Mouse (Mus musculus) cerebellum, postnatal 25 days (tissue): ENCODE data around the gene Plvap.

Source experiments
- DNase-seq, 2 experiments: peaks; one replicate each; pipeline ENCODE4 v3.0.0; 2021; ENCODE audit warnings: mixed read lengths in 2 of 2

The Plvap gene

DNA sequence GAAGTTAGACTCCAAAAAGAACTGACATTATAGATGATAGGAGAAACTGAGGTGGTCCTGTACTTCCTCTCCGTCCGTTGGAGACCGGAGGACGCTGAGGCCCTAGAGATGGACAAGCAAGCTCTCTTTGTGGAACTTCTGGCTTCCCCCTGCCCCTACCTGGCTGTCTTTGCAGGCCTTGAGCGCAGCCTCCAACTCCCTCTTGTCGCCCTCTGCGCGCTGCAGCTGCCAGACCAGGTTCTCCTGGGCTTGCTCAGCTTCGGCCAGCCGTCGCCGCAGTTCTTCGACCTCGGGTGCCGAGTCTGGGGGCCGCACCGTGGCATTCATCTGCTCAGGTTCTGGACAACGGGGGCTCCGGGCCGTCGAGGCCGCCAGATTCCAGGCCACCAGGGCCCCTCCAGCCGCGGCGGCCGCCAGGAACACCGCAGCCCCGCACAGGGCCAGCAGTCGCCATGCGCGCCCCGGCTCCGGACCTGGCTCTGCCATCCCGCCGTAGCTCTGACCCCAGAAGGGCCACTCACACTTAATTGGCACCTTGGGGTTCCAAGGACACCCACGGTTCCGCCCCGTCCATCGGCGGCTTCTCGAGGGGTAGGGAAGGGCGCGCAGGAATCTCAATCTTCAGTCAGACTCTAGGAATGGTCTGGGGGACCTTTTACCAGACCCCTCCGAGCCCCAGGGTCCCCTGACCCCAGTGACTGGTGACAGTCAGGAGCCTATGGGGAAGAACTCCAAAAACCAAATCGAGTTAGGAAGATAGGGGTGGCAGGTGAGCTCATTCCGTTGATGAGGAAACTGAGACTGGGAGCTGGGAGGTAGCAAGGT is 13.9 kb upstream of the Plvap start, which contains the start of gene Ccdc194:
Ccdc194 (minus strand) TSS at position 486 of the 825 bp plus-strand sequence.
- DNase-seq, result no peak

DNA sequence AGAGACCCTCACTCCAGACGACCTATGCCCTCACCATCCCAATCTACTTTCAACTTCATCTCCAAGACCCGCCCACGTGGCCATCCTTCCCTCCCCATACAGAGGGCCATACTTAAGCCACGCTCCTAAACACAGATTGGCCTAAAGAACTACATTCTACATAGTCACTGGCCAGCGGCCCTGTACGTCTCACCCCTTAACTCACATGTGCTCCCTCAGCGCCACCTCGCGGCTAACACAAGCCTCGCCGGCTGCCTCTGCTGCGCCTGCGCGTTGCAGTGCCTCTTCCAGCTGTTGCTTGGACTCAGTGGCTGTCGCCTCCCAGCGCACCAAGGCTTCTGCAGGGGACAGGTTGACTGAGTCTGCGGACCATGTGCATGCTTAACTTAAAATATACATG is 10.1 kb upstream of the Plvap start:
- DNase-seq, result peak; percentile 92 to 96

- DNase-seq, result peak; percentile 50 to 74
Observed at GRCm38 (mm10) chr8:71519037-71519825, 7.7 kb upstream of the Plvap start.

GRCm38 (mm10) chr8:71516786-71517185 is 5.2 kb upstream of the Plvap start:
- DNase-seq, result no peak

DNA sequence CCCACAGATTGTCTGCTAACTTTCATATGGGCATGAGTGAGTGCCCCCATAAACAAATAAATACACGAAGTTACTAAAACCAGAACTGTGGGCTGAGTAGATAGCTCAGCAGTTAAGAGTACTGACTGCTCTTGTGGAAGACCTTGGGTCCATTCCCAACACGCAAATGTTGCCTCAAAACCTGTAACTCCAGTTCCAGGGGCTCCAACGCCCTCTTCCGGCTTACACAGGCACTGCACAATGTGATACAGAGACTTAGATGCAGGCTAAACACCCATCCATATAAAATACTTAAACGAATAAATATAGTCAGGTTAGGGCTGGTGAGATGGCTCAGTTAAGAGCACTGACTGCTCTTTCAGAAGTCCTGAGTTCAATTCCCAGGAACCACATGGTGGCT is 3.5 kb upstream of the Plvap start:
- DNase-seq, result no peak

GRCm38 (mm10) chr8:71513018-71513754 is 1.6 kb upstream of the Plvap start:
- DNase-seq, result no peak

DNA sequence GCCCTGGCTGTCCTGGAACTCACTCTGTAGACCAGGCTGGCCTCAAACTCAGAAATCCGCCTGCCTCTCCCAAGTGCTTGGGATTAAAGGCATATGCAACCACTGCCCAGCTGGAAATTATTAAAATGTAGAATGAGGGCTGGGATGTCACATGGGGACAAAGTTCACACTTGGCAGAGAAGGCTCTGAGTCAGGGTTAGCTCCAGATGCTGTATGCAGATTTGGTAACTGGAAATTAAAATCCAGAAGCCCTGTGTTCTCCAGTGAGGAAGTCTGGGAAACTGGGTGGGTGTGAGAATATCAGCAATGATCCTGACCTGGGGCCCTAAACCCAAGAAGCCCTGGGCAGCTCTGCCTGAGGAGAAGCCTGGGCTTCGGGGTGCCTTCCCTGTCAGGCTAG is 2.2 kb downstream of the Plvap start:
- no peak for DNase-seq

DNA sequence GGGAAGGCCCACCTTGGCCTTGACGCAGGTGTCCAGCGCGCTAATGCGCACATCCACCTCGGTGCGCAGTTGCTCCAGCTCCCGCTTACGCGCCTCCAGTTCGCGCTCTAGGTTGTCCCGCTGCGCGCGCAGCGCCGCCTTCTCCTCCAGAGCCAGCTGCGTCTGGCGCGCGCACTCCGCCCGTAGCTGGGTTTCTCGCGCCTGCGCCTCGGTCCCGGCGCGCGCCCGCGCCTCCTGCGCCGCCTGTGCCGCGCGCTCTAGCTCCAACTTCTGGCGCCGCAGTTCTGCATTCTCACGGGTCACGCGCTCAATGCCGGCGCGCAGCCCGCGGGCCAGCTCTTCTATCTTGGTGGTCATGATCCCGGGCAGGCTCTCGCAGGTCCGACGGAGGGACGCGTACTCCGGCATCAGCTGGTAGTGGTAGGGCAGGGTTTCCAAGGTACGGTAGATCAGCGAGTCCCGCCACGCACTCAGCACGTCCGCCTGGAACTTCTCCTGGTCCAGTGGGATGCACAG is 3.9 kb downstream of the Plvap start:
- DNase-seq, result peak; percentile 80 to 89

GRCm38 (mm10) chr8:71505979-71506378 is 5.6 kb downstream of the Plvap start:
- DNase-seq, result peak; percentile 72 to 82

DNA sequence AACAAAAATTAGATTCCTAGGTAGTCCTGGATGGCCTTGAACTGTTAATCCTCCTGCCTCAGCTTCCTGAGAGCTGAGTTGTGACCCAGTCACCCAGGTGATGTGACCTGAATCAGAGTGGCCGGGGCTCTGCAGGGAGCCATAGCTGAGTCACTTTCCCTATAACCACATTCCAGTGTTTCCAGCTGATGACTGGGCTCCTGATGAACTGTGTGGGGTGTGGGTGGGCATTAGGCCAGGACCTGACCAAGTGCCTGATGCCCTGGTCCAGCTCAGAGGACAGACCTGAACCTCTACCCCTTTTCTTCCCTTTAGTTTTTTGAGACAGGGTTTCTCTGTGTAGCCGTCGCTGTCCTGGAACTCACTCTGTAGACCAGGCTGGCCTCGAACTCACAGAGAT is 6.2 kb downstream of the Plvap start:
- no peak for DNase-seq

DNA sequence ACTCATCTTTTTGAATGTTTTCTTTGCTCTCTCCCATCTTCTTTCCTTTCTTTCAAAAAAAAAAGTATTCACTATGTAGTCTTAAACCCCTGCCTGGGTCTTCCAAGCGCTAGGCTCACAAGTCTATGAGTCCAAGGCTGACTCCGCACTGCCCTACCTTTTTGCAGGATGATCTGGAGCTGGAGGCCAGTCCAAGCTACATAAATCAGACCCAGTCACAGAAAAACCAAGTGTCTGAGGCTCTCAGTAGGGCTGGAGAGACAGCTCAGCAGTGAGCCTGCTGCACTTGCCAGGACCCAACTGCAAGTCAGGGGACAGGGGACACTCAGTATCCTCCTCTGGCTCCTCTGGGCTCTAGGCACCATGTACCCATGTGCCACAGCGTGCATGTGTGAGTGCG is 7.2 kb downstream of the Plvap start:
- no peak for DNase-seq

DNA sequence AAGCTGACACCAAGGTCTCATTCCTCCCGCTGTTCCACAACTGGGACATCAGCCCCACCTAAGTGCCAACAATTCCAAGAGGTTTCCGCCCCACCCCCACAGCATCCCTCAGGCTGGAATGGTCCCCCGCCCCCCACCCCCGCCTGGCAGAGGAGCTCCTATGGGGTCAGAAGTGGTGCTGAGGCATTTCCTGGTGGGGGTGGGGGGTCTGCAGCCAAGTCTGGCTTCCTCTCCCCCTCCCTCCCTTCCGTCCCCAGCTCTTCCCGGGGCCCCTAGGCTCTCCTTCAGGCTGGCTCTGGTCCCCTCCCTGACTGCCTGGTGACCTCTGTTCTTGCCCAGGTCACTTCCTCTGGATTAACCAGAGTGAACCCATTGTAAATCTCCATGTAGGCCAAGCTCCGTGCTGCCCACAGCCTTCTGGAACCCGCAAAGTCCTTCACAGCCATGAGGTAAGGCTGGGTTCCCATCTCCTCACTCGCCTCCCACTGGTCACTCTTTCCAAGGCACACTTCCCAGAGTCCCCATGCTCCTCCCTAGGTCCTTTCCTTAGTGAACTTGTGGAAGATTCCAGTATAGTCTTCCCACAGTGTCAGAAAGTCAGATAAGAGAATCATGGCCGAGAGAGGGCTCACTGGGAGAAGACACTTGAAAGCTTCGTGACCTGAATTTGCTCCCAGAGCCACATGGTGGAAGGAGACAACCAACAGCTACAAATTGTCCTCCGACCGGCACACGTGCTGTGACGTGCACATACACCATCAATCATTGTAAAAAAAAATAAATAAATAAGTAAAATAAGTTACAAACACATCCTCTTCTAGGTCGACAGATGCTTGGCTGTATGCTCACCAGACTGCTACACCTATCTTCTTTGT is 12.5 kb downstream of the Plvap start:
- DNase-seq, result peak in 1 of 2 experiments; percentile 32

DNA sequence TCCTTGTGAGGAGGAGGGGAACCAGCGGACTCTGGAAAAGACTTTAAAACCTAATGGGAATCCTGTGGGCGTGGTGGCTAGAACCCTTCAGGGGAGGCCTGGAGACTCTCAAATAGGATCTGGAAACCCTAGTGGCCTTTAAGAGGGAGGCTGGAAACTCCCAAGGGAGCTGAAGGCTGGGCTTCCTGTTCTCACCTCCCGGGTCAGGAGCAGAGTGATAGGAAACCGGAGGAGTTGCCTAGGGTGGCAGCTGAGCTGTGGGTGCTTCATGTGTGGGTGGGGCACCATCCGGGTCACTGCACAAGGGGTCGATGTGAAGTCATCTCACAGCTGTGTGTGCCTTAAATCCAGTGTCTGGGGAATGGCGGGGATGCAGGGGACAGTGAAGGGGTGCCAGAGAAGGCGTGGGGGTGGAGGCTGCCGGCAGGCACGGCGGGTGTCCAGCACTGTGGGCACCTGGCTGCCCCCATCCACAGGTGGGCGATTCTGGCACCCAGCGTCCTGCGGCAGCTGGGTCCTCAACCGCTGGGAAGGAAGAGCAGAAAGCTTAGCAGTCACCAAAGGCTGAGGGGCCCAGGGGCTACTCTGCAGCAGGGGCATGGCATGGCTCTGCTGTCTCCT is 13.6 kb downstream of the Plvap start:
- DNase-seq, result peak in 1 of 2 experiments; percentile 41

GRCm38 (mm10) chr8:71497077-71497645 is 14.4 kb downstream of the Plvap start:
- peak; percentile 54 for DNase-seq

DNA sequence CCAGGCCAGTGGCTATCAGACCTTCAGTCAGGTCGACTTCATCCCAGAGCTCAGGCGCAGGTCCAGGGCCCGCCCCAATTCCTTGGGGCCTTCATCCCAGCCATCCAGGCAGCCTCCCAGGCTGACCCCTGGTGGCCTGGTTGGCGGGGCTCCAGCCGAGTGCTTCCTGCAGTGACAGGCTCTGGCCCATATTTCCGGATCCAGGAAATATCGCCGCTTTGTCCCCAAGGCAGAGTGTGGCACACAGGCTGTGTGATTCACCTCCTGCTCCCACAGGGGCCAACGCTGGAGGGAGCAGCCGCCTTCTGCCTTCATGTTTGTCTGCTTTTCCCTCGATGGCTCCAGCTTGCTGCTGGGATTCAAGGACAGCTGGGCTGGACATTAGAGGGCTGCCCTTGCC is 15.1 kb downstream of the Plvap start:
- DNase-seq, result peak; percentile 82 to 89

DNA sequence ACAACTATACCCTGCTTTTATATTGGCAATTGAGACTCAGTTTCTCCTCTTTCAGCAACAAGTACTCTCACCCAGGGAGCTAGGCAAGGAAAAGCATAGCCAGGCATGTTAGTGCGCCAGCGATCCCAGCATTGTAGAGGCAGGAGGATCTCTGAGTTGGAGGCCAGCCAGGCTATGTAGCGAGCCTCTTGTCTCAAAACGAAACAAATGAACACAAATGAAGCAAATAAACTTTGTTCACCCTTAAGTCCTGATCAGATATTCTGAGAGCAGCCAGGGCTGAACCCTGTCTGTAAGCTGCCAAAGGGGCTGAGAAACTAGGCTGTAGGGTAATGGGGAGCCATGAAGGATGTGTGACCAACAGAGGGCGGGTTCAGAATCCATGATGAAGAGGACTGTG is 15.7 kb downstream of the Plvap start:
- peak; percentile 28 to 48 for DNase-seq

GRCm38 (mm10) chr8:71495039-71495438 is 16.5 kb downstream of the Plvap start:
- DNase-seq, result peak; percentile 89 to 93

DNA sequence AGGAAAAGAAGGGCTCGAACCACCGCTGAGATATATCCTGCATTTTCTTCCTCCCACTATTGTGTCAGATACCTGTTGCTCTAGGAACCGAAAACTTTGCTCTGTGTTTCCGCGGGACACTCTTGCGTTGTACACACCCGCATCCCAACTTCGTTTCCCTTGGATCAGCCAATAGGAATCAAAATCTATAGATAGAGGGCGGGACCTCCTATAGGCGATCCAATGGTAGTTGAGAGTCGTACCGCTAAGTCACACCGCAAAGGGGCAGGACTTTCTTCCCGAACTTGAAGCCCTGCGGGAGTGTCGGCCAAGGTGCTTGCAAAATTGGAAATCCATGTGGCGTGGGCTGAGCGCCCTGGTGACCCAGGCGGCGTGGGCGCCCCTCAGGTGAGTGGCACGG is 23.1 kb downstream of the Plvap start:
- DNase-seq, result peak; percentile 85 to 88

GRCm38 (mm10) chr8:71487691-71488445 is 23.7 kb downstream of the Plvap start, which contains the start of gene Gtpbp3:
TSS of gene Gtpbp3 (plus strand) at chr8:71488103.
- peak; percentile 84 to 89 for DNase-seq

DNA sequence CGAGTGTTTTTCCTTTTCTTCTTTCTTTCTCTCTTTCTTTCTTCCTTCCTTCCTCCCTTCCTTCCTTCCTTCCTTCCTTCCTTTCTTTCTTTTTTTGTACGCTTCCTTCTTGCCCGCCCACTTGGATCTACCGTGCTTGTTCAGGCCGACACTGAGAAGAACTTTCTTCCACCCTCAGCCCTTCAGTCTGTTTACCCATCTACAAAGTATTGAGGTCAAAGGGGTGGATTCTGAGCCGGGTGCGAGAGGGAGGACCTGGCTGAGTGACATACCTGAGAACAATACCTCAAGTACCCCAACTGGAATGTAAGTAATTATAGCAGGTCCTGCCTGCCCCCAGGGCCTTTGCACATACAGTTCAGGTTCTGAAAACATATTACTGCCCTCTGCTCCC is 25.4 kb downstream of the Plvap start:
- peak in 1 of 2 experiments; percentile 41 for DNase-seq
